Mouse (Mus musculus): ENCODE data around the gene Sec16a. TPM values are rescaled to one million over a fixed set of nuclear protein-coding genes. Genes with fewer than 3 reads are reported as not detected.
A peak's percentile ranks its signal among the peaks of the same experiment; 100 is the strongest.

Sec16a gene
- 10 to 100 TPM; 47.6 to 48.4 TPM for total RNA-seq (2021)
- long read RNA-seq, experiment 1, partial matches to known transcripts, result 10 of 16 reads
- long read RNA-seq, experiment 1, other reads (novel, unspliced or antisense), result 6 of 16 reads
- long read RNA-seq, experiment 2, partial matches to known transcripts, result 7 of 10 reads
- long read RNA-seq, experiment 2, other reads (novel, unspliced or antisense), result 3 of 10 reads

DNA sequence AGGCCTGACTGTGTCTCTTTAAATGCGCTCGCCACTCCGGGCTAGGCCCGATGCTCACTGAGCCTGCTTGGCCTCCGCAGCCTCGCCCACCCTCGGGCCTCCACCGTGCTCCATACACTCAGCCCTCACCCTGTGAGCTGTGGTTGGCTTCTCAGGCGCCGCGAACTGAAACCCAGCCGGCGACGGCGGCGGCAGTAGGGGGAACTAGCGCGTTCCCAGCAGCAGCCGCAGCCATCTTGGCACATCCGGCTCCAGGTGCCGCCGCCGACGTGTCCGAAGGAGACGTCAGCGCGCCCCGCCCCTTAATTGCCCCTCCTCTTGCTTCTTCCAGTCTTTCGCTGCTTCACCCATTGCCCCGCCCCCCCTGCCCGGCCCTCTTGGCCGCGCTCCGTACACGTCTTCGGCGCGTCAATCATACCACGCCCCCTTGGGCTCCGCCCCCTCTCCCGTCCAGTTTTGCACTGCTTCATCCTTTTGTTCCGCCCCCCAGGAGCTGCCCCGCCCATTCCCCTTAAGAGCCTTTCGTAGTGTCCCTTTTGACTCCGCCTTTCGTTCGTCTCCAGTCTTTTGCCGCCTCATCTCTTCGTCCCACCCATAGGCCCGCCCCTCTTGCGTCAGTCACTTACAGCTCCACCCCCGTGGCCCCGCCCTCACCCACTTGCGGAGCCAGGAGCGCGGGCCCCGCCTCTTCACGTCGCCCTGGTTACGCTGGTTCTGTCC, at the start of gene Sec16a:
Gene Sec16a, minus strand, starts transcription at position 271 of the 720 bp plus-strand sequence.
- peak; percentile 100 for DNase-seq

DNA sequence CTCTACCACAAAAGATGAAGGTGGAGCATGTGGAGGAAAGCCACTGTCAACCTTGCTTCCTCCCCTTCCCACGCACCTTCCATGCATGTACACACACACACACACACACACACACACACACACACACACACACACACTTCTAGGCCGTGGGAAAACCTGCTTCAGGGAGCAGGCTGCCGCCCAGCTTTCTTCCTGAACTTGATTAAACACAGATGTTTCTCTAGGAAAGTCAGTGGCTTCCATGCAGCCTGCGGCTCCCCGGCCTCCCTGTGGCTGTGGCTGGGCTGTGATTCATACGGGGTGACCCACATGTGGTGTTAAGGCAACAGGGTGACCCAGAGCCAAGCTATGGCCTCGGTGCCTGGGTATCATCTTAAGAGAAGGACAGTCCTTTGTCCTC, 49.4 kb upstream of the Sec16a start:
- no peak for DNase-seq

DNA sequence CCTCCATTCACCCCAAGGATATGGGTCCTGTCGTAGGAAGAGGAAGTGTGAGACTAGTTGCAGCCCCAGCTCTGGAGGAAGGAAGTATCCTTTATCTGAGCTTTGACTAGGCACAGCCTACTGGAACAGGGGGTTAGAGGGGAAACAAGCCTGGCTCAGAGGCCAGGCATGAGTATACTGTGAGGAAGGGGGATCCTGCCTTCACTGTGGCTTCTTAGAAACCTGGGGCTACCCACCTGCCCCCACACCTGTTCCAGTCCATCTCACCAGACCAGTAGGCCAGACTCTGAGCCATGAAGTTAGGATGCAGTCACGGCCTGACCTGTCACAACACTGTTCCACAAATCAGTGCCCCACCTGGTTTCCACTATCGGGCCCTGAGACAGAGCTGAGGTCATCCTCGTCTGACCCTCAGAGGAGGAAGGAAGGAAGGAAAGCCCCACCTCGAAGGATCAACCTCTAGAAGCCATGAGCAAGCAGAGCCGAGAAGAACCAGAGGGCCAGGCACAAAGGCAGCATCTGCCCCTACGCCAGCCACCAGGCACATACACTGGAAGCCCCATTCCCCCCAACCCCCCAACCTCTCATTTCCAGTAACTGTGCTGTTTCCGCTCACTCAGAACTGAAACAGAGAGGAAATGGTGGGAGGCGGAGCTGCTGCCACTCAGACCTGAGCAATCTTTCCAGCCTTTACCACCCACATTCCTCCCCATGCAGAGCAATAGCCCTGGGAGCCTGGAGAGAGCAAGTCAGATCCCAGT, 48.2 kb upstream of the Sec16a start:
- no peak for DNase-seq

DNA sequence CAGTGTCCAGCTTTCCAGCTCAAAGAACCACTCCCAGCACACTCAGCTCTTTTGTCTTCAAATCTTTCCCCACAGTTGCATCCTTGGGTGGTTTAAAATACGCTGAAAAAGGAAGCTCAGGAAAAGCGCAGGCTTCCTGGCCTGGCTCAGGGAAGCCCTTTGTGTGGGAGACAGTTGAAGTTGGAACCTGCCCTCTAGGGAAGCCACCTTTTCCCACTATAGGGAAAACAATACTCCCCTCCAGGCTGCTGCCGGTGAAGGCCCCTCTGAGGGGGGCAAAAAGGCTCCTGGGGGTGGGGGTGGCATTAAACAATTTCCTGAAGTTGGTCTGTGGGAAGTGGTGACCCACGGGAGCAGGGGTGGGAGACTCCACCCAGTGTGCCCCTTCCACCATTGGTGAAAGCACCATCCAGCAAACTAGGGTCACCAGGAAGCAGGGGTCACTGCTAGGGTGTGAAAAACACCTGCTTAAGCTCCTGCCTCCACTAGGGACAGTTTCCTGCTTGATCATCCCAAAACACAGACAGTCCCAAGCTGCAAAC, 45.8 kb upstream of the Sec16a start:
- no peak for DNase-seq

DNA sequence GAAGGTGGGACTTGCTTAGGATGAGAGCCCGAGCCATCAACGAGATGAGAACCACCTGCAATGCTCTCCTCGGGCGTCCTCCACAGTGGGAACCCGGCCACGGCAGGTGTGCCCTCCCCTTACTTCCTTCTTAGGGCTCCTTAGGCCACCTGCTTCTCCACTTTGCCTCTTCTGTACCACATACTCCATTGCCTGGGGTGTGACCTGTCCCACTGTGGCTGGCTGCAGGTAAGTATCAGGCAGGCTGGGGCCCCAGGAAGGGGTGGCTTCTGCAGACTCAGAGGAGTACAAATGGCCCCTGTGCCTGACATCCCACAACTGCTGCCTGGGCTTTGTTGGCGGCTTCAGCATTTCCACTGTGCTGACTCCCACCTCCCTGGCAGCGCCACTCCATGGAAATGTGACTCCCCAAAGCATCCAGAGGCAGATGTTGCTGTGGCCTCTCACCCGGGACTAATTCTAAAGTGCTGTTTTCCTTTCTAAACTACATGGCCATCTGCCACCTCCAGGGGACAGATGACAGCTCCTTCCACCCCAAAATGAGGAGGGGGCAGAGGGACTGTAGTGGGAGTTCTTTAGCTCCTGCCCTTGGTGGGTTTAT, 43.6 kb upstream of the Sec16a start:
- DNase-seq, result no peak

DNA sequence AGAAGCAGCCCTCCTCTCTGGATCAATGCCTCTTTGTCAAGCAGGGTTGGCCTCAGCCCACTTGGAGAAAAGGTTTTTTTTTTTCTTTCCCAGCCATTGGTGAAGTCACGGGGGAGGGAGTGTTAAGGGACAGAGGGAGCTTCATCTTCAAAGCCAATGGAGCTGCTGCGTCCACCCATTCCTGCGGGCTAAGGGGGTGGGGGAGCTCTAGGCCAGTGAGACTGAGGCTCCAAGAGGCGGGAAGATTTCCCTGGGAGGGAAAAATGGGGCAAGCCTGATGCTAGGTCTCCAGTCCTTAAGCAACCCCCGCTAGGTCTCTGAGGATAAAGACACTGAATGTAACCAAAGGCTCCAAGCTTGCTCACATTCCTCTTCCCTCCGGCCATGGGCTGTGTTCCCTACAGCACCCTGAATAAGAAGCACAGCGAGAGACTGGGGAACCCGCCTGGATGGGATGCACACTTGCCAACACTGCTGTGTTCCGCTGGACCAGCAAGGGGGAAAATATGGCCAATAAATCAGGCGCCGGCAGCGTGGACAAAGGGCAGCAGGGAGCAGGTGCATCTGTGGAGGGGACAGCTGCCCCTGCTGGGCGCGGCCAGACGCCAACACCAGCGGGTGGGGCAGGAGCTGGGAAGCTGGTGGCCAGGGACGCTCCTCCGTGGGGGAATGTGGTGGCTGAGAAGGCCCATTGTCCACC, 42.5 kb upstream of the Sec16a start:
- DNase-seq, result no peak

DNA sequence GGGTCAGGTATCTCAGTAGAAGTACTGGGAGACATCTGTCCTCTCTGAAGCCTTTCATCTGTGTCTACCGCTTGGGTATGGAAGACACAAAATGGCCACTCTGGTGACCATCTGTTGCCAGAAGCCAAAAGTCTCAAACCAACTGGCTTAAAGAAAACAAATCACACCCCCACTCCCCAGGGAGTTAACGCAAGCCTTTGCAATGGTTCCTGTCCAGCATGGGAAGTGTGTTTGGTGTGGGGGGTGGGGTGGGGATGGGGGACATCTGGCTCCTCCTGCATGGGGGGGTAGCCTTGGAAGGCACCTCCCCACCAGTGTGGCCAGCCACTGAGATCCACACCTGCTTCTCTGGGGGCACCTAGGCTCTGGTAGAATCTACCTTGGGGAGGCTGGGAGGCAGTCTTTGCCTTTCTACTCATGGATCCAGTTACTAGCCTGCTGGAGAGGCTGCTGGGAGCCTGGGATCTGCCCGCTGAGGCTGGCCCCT, 41.9 kb upstream of the Sec16a start:
- no peak for DNase-seq

DNA sequence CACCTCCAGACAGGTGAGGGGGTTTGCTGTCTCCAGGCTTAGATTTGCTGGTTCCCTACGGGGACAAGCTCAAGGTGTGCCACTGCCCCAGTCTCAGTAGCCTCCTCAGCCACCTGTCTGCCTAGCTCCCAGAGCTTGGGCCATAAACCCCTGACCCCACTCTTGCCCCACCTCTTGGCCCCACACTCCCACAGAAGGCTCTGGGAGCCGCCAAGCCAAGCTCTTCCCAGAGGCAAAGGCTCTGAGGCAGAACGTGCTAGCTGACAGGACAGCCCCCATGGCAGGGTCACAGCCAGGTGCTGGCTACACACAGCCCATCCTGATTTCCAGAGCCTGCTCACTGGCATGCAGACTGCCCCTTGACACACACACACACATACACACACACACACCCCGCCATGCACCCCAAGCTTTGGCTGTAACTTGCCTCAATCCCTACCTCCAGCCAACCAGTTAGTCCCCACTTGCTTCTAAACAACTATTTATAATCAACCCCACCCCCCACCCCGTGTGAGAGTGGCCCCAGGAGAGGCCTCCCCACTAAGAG, 41.3 kb upstream of the Sec16a start:
- no peak for DNase-seq

DNA sequence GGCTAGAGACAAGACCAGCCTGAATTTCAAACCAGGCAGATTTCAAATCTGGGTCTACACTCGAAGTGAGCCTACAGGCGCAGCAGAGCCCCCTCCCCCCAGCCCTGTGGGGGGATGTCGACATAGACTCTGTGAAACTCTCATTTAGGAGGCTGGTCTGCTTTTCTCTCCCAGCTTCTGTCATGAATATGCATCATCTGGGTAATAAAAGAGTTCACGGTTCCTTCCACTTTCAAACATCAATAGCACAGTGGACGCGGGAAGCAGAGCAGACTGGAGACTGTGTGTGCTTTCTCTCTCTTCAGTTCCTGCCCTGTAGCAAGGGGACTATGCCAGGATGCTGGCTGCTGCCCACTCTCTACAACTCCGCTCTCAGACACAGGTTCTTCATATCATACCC, 40.7 kb upstream of the Sec16a start:
- DNase-seq, result no peak

DNA sequence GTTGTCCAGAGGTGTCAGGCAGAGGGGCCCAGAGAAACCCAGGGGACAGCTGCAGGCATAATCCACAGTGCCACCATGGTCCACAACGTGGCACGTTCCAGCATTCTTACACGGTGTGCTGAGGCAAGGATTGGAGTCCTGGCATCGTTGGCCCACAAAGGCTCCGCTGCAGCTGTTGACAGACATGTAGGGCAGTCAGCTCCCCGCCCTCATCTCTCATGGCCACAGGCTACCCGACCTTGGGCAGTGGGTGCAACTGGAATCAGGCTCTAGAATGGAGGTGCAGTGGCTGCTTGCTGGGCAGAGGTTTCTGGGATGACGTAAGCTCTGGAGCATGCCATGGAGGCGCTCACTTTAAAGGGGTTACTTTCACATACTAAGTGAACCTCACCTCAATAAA, 40.3 kb upstream of the Sec16a start:
- DNase-seq, result no peak

DNA sequence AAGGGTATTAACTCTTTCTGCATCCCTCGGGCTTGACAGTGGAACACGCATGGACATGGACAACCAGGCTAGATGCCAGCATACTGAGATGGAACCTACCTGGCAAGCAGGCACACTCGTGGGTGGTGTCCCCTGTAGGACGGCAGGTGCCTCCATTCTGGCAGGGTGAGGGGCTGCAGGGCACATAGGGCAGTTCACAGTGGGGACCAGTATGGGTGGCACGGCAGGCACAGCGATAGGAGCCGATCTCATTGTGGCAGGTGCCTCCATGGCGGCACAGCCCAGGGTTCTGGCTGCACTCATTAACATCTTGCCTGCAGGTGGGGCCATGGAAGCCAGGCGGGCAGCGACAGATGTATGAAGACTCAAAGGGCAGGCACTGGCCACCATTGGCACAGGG, 39.2 kb upstream of the Sec16a start:
- DNase-seq, result no peak

DNA sequence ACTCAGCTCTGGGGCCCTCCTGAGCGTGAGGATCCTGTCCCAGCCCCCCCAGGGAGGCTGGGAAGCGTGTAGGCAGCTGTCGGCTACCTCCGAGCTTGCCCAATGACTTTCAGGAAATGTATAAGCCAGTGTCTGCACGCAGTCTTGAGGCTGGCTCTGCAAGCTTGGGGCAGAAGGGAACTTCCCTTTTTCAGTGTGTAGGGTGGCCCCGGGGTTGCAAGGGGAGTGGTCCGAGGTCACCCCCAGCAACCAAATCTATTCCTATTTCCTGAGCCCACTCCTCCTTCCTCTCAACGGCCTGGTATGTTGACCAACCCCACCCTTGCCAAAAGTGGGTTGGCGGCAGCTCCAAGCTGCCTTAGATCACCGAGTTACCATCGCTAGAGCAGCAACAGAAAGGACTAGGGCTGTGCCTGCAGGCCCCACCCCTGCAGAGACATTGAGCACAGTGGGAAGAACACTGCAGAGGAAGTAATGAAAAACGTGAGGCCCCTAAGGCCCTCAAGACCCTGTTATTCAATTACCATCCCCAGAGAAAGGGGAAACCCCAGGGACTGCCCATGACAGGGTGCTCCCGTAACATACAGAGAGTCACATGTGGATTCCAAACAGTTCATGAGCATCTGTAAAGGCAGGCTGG, 38.3 kb upstream of the Sec16a start:
- no peak for DNase-seq

DNA sequence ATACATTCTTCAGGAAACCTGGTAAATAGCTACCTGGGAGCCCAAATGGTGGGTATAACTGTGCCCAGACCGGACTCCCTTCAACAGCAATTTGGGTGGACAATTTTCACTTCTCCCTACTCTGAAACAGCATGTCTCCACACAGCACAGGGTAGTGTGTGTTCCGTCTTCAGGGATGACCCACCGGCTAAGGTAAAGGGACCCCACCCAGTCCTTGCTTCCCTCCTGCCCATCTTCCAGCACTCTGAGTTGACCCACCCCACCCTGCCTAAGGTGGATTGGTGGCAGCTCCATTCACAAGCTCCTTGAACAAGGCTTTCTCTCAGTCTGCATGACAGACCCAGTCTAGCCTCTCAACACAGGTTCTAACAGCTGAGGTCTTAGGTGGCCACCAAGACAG, 37.8 kb upstream of the Sec16a start:
- no peak for DNase-seq

DNA sequence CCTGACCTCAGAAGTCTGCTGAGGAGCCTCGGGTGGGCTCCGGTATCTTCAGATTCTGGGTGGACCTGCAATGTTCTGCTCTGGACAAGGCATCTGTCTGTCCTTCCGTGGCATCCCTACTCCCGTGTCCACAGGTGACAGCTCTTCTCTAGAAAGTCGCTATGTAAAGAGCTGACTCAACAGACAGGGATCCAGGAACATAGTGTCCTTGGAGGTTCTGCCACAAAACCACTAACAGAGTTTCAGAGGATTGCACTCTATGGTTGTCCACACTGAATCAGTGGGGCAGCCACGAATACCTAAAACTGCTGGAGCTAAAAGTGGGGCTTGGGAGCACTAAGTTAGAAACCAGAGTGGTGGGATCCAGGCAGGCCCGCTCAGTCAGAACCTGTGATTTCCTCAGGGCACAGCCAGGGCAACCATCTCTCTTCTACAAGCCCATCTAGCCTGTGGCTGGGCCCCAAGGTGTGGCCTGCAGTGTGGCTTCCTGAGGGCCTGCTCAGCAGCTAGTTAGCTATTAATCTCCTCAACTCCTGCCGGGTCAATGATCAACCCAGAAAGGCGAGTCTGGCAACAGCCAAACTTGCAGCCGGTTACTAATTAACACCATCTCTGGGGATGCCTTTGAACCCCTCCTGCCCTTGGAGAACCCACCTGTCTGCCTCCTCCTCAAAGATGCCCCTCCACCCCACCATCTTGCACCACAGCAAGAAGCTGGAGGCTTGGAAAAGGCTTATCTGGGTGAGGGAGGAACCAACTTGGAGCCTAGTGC, 36.9 kb upstream of the Sec16a start:
- no peak for DNase-seq

DNA sequence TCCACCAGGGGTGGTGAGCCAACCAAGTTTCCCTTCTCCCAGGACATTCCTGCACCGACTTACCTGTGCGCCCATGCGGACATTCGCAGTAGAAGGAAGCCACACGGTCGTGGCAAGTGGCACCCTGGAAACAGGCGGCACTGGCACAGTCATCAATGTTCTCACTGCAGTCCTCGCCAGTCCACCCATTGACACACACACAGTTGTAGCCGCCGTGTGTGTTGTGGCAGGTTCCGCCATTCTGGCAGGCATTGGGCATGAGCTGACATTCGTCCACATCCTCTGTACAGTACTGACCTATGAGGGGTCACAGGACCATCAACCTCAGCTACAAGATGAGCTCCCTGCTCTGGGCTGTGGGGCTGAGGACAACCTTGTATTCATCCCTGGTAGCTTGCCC, 35.9 kb upstream of the Sec16a start:
- DNase-seq, result no peak

DNA sequence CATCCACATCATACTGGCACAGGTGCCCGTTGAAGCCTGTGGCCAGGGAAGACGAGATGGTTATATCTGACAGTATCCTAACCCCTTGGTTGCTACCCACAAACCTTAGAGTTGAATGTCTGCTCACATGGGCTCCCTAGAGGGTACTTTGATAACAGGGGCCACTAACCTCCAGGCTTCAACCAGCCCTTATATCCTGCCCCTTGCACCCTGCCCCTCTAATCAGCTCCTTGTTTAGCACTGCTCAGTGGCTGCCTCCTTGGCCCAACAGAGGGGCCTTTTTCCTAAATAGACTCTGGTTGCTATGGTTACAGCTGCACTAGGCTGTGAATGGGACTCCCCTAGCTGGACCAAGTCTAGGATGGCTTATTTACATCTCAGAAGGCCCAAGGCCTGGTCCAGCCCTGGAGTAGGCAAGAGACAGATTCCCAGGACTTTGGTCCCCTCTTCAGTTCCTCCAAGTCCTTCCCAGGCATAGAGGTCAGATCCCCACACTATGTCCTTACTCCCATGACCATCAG, 33.7 kb upstream of the Sec16a start:
- DNase-seq, result no peak

DNA sequence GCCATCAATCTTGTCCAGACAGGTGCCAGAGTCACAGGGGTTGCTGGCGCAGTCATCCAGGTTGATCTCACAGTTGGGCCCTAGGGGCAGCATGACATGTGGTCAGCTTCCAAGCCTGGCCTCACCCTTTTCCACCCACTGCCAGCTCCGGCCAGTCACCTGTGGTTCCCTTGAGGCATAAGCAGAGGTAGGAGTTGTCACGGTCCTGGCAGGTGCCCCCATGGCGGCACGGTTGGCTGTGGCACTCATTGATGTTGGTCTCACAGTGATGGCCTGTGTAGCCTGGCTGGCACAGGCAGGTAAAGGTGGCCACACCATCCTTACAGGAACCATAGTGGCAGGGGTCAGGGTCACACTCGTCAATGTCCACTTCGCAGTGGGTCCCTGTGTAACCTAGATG, 32.9 kb upstream of the Sec16a start:
- no peak for DNase-seq

DNA sequence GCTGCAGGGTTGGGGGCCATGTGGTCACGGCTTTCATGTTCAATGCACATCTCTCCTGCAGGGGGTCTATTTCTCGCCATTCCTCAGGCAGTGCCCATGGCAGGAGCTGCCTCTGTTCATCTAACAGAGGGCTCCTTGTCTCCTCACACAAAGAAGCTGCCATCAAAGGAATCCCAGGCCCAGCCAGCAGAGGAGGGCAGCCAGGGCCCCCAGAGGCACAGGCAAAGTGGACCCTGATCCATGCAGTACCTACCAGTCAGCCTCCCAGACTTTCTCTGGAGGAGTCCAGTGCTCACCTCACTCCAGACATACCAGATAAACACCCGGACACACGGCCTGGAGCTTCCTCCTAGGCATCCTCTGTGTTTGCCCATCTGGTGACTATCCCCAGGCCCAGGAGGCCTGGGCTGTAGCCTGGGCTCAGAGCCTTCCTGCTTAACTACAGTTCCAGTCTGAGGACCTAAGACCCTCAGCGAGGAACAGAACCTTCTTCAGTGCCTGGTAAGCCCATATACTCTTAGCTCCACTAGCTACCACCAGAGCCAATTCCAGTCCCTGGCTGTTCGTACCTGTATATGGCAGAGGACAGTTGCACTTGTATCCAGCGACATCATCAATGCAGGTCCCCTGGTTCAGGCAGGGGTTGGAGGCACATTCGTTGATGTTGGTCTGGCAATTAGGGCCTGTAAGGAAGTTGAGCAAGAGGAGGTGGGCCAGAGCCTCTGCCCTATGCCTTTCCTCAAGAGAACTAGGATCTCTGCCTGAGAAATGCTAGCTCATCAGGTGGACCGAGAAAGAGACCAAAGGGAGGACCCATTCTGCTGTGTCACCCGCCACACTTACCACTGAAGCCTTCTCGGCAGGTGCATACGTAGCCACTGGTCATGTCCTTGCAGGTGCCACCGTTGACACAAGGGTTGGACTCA, 30.8 kb upstream of the Sec16a start:
- no peak for DNase-seq
